Mouse (Mus musculus): ENCODE data around the gene Urah. TPM values are rescaled to one million over a fixed set of nuclear protein-coding genes. Genes with fewer than 3 reads are reported as not detected.

Urah gene
- total and polyA plus RNA-seq, 3 experiments = 1.1 to 2.2 (median 1.4) TPM

DNA sequence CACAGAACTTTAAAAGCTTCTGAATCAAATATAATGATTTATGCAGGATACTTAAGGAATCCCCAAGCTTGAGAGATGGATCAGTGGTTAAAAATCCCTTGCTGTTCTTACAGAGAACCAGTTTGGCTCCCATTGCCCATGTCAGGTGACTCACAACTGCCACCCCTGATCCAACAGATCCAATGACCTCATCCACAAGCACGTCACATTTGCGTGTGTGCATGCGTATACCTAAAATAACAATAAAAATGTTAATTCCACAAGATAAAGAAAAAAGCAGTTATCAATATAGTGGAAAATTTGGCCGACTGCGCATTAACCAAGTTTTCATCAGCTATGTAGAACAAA, 13.5 kb upstream of the Urah start:
- Histone ChIP-seq H3K4me1 (ENCODE audit: control insufficient read depth, insufficient read depth, low read length) (peaks cover 2% of the 10 kb centered on the region; the same call in 1 of the 2 replicates), H3K9ac (ENCODE audit: low read depth, low read length) (no peak overlapping the region), H3K36me3 (ENCODE audit: control insufficient read depth, insufficient read depth, low read length) (no peaks in the 10 kb centered on the region), H3K79me2 (replicated peaks; ENCODE audit: control insufficient read depth, insufficient read depth, low read length) (no peaks in the 10 kb centered on the region), H3K27me3 (ENCODE audit: control insufficient read depth, insufficient read depth, low read length) (no peaks in the 10 kb centered on the region), H3K27ac (no peak overlapping the region), H3K4me3 (no peak overlapping the region; the same call in 1 of the 2 replicates)
- TF ChIP-seq EP300 (IDR thresholded peaks at IDR 0.05; ENCODE audit: insufficient read depth, low read depth, low read length) (no peak), POLR2A (IDR thresholded peaks at IDR 0.05; ENCODE audit: insufficient read depth, low read depth, low read length) (no peak), CTCF (IDR thresholded peaks at IDR 0.05) (no peak)
- intact Hi-C loops (cut with DNase I) = no loop called here
- WGBS = 43% methylated on average over 5 of the region's 5 CpGs
- DNase-seq = no peak

DNA sequence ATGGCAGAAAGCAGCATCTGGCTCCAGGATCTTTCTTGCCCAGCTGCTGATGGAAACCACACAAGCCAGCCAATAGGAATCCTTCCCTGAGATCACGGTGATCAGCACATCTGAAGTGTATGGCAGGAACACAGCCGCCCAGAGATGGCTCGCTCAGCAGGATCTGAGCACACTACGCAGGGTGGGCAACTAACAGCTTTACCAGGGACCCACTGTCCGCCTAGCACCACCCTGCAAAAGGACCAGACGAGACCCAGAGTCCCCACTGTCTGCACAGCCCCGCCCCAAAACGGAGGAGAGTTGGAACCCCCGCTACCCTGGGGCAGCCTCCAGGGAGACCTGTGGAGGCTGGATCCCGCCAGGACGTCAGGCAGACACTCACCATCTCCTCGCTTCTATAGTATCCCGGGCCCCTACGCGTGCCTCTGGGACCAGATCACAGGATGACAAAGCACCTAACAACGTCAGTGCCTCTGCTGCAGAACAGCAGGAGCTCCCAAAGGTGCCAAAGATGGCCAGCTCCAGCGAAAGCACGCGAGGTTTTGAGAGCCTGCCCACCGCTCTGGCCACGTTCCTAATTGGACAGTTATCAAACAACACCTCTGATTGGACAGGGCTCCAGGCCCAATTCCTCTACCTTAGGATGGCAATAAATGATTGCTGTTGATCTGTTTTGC, 13.0 kb upstream of the Urah start, which contains the start of gene Zfp941:
Gene Zfp941 (minus strand): TSS at position 526 of the 677 bp plus-strand sequence.
- Histone ChIP-seq H3K4me3 (peak within 1 kb of the TSS; percentile 27; the same call in 1 of the 2 replicates), H3K9ac (ENCODE audit: low read depth, low read length) (peak within 1 kb of the TSS; percentile 33), H3K27me3 (ENCODE audit: control insufficient read depth, insufficient read depth, low read length) (no peaks in the 10 kb centered on the region), H3K4me1 (ENCODE audit: control insufficient read depth, insufficient read depth, low read length) (peaks cover 2% of the 10 kb centered on the region; the same call in 1 of the 2 replicates), H3K27ac (no peak within 1 kb of the TSS), H3K36me3 (ENCODE audit: control insufficient read depth, insufficient read depth, low read length) (no peaks in the 10 kb centered on the region), H3K79me2 (replicated peaks; ENCODE audit: control insufficient read depth, insufficient read depth, low read length) (no peaks in the 10 kb centered on the region)
- DNase-seq = no peak
- no peak for TF ChIP-seq POLR2A (IDR thresholded peaks at IDR 0.05; ENCODE audit: insufficient read depth, low read depth, low read length)
- TF ChIP-seq EP300 (IDR thresholded peaks at IDR 0.05; ENCODE audit: insufficient read depth, low read depth, low read length) = no peak
- TF ChIP-seq CTCF (IDR thresholded peaks at IDR 0.05) = no peak
- WGBS = 3% methylated on average over 21 of the region's 21 CpGs
- intact Hi-C loops (cut with DNase I) = no loop called here

- no peak overlapping the region for H3K4me3 ChIP-seq
- no peaks in the 10 kb centered on the region for H3K27me3 ChIP-seq (ENCODE audit: control insufficient read depth, insufficient read depth, low read length)
- WGBS = 91% methylated on average over 4 of the region's 4 CpGs
- no peak for TF ChIP-seq EP300 (IDR thresholded peaks at IDR 0.05; ENCODE audit: insufficient read depth, low read depth, low read length)
- TF ChIP-seq CTCF (IDR thresholded peaks at IDR 0.05) = no peak
- TF ChIP-seq POLR2A (IDR thresholded peaks at IDR 0.05; ENCODE audit: insufficient read depth, low read depth, low read length) = no peak
- DNase-seq = no peak
- H3K36me3 ChIP-seq (ENCODE audit: control insufficient read depth, insufficient read depth, low read length) = no peaks in the 10 kb centered on the region
- no peaks in the 10 kb centered on the region for H3K79me2 ChIP-seq (replicated peaks; ENCODE audit: control insufficient read depth, insufficient read depth, low read length)
- intact Hi-C loops (cut with DNase I) = no loop called here
- H3K27ac ChIP-seq = no peak overlapping the region
- no peak overlapping the region for H3K9ac ChIP-seq (ENCODE audit: low read depth, low read length)
- H3K4me1 ChIP-seq (ENCODE audit: control insufficient read depth, insufficient read depth, low read length) = peaks cover 2% of the 10 kb centered on the region; the same call in 1 of the 2 replicates
Measured at GRCm38 (mm10) chr7:140822731-140823130, 12.1 kb upstream of the Urah start.

- no peak overlapping the region for H3K27ac ChIP-seq
- intact Hi-C loops (cut with DNase I) = loop anchor here (5.0 kb wide), 1 partner anchor 751 kb away; no protein-coding TSS in a partner anchor
- H3K36me3 ChIP-seq (ENCODE audit: control insufficient read depth, insufficient read depth, low read length) = no peaks in the 10 kb centered on the region
- H3K9ac ChIP-seq (ENCODE audit: low read depth, low read length) = no peak overlapping the region
- TF ChIP-seq EP300 (IDR thresholded peaks at IDR 0.05; ENCODE audit: insufficient read depth, low read depth, low read length) (no peak), CTCF (IDR thresholded peaks at IDR 0.05) (peak; percentile 59), POLR2A (IDR thresholded peaks at IDR 0.05; ENCODE audit: insufficient read depth, low read depth, low read length) (no peak)
- no peak for DNase-seq
- no peaks in the 10 kb centered on the region for H3K27me3 ChIP-seq (ENCODE audit: control insufficient read depth, insufficient read depth, low read length)
- no peak overlapping the region for H3K4me3 ChIP-seq
- WGBS = 15% methylated on average over 8 of the region's 8 CpGs
- H3K79me2 ChIP-seq (replicated peaks; ENCODE audit: control insufficient read depth, insufficient read depth, low read length) = no peaks in the 10 kb centered on the region
- H3K4me1 ChIP-seq (ENCODE audit: control insufficient read depth, insufficient read depth, low read length) = no peaks in the 10 kb centered on the region; the same call in 1 of the 2 replicates
Measured at GRCm38 (mm10) chr7:140828171-140828881, 6.5 kb upstream of the Urah start.

- no peak overlapping the region for H3K27ac ChIP-seq
- TF ChIP-seq EP300 (IDR thresholded peaks at IDR 0.05; ENCODE audit: insufficient read depth, low read depth, low read length) (no peak), POLR2A (IDR thresholded peaks at IDR 0.05; ENCODE audit: insufficient read depth, low read depth, low read length) (no peak), CTCF (IDR thresholded peaks at IDR 0.05) (no peak)
- no peak overlapping the region for H3K9ac ChIP-seq (ENCODE audit: low read depth, low read length)
- no peaks in the 10 kb centered on the region for H3K27me3 ChIP-seq (ENCODE audit: control insufficient read depth, insufficient read depth, low read length)
- no peaks in the 10 kb centered on the region for H3K79me2 ChIP-seq (replicated peaks; ENCODE audit: control insufficient read depth, insufficient read depth, low read length)
- intact Hi-C loops (cut with DNase I) = no loop called here
- no peaks in the 10 kb centered on the region for H3K36me3 ChIP-seq (ENCODE audit: control insufficient read depth, insufficient read depth, low read length)
- WGBS = 47% methylated on average over 6 of the region's 6 CpGs
- DNase-seq = no peak
- no peaks in the 10 kb centered on the region; the same call in 1 of the 2 replicates for H3K4me1 ChIP-seq (ENCODE audit: control insufficient read depth, insufficient read depth, low read length)
- no peak overlapping the region for H3K4me3 ChIP-seq
Measured at GRCm38 (mm10) chr7:140831447-140831846, 3.4 kb upstream of the Urah start.

DNA sequence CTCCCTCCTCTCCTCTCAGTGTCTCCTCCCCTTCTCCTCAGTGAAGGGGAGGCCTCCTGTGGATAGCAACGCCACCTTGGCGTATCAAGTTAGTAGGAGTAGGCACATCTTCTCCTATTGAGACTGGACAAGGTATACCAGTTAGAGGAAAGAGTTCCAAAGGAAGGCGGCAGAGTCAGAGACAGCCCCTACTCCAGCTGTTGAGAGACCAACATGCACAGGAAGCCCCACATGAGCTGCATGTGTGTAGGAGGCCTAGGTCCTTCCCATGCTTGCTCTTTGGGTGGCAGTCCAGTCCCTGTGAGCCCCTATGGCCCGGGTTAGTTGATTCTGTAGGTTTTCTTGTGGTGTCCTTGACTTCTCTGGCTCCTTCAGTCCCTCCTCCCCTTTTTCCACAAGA, 1.5 kb upstream of the Urah start:
- H3K27me3 ChIP-seq (ENCODE audit: control insufficient read depth, insufficient read depth, low read length) = no peaks in the 10 kb centered on the region
- intact Hi-C loops (cut with DNase I) = no loop called here
- no peak overlapping the region for H3K4me3 ChIP-seq
- H3K27ac ChIP-seq = no peak overlapping the region
- H3K79me2 ChIP-seq (replicated peaks; ENCODE audit: control insufficient read depth, insufficient read depth, low read length) = no peaks in the 10 kb centered on the region
- H3K4me1 ChIP-seq (ENCODE audit: control insufficient read depth, insufficient read depth, low read length) = no peaks in the 10 kb centered on the region
- H3K9ac ChIP-seq (ENCODE audit: low read depth, low read length) = no peak overlapping the region
- TF ChIP-seq CTCF (IDR thresholded peaks at IDR 0.05) (no peak), EP300 (IDR thresholded peaks at IDR 0.05; ENCODE audit: insufficient read depth, low read depth, low read length) (no peak), POLR2A (IDR thresholded peaks at IDR 0.05; ENCODE audit: insufficient read depth, low read depth, low read length) (no peak)
- no peaks in the 10 kb centered on the region for H3K36me3 ChIP-seq (ENCODE audit: control insufficient read depth, insufficient read depth, low read length)
- no peak for DNase-seq
- 80% methylated on average over 4 of the region's 4 CpGs for WGBS
